Mouse (Mus musculus): ENCODE data around the gene Ambra1.

The Ambra1 gene

DNA sequence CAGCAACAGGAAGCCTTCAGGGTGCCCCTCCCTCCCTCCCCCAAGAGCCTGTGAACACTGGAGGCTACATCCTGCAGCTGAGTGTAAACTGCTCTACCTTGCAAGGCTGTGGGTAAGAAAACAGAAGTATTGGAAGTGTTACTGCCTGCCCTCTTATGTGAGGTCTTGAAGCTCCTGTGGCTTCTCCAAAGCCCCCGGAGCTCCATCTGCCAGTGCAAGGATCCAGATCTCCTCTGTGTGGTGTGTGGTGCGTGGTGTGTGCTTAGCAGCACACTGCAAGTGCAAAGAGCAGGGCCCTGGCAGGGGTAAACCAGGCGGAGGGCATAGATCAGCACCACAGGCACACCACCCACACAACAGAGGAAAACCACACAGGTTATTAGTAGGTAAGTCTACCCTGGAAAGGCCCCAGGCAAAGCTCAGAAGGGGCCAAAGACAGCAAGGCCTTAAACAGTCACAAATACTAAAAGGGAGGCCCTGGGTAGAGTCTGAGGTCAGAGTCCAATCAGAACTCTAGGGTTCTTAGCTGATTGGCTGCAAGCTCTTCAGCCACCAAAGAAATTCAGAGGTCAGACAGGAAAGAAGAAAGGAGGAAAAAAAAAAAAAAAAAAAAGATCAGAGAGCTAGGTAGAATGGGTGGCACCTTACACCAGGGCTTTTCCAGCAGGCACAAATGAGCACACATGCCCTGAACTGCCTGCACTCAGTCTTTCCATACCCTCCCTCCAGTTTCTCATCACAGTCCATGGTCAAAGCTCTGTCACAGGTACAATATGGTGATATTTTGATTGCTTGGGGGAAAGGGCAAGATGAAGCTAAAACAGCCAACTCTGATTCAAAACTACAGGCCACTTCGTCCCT is 232.2 kb downstream of the Ambra1 start:
- no peak for DNase-seq (ENCODE audit: low spot score)

- DNase-seq (ENCODE audit: low spot score), result peak; percentile 40
Measured at GRCm38 (mm10) chr2:91962864-91963401, 233.0 kb downstream of the Ambra1 start.

DNA sequence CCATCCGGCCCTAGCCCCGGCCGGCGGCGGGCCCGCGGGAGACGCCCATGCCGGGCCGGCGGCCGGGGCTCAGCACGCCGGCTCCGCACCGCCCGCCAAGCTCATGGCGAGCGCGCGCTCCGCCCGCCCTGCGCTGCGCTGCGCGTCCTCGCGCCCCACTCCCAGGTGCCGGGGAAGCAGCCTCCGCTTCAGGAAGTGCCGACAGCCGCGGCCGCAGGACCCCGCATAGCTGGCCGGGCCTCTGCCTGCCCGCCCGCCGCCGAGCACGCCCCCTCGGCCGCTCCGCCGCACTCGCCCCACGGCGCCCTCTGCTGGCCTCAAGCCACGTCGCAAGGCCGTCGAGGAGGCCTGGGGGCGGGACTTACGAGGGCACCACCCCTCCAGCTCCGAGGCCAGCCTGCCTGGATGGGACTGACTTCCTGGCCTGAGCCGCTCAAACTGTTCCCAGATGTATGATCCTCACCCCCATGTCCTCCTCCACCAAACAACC is 233.6 kb downstream of the Ambra1 start:
- DNase-seq (ENCODE audit: low spot score), result peak; percentile 97

DNA sequence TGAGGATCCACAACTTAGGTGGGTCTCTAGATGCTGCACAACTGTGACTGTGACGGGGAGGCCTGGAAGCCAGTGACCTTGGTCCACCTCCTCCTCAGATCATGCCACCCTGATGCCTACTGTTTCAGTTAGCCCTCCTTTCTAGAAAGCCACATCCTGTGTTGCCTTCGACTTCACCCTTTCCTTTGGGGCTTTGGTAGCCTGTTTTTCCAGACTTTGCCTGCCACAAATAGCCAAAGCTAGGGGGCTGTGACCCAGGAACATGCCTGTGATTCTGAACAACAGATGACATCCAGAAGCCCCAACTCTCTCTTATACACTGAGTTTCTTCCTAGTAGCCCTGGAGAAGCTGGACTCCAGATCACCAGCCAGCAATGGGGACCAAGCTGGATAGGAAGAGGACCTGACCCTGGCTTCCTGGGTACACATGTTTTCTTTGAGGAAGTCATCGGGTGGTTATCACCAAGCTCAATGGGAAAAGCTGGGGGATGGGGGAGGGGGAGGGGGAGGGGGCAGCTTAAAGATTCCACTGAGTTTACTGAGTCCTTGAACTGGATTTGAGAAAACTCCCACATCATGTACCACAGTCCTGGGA is 234.8 kb downstream of the Ambra1 start:
- DNase-seq (ENCODE audit: low spot score), result no peak

DNA sequence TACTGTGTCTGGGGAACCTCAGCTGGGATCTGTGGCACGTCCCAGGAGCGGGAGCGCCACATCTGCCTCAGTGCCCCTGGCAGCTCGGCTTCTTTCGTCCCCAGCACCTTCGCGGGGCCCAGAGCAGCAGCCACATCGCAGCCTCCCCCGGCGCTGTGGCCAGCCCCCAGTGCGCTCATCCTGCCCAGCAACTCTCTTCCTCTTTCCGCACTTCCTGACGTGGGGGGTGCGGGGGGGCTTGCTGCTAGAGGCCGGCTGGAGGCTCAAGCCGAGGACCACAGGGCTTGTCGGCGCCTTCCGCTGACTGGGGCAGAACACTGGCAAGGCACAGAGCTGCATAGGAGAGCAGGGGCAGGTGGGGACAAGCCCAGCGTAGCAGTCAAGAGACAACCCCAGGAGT is 235.5 kb downstream of the Ambra1 start:
- DNase-seq (ENCODE audit: low spot score), result peak; percentile 75

GRCm38 (mm10) chr2:91966367-91966766 is 236.4 kb downstream of the Ambra1 start:
- no peak for DNase-seq (ENCODE audit: low spot score)

- no peak for DNase-seq (ENCODE audit: low spot score)
Measured at GRCm38 (mm10) chr2:91967962-91968361, 238.0 kb downstream of the Ambra1 start.

Measured in urinary bladder, postnatal 14 days (tissue).